Mouse (Mus musculus) heart, adult 11 months (tissue): ENCODE data around the gene I0C0044D17Rik.

ENCODE experiments used
- DNase-seq: peaks from one replicate; pipeline ENCODE4 v3.0.0; 2022

I0C0044D17Rik gene

GRCm38 (mm10) chr4:98776721-98777427 lies 46.8 kb downstream of the I0C0044D17Rik start:
- DNase-seq, result no peak

GRCm38 (mm10) chr4:98773785-98774184 lies 49.9 kb downstream of the I0C0044D17Rik start:
- DNase-seq, result no peak
